Mouse (Mus musculus): ENCODE measurements around the gene Crlf2.

Gene Crlf2

GRCm38 (mm10) chr5:109558404-109559160 is at the start of gene Crlf2:
Crlf2 (minus strand) TSS chr5:109558993.
- DNase-seq (ENCODE audit: low spot score) = peak; percentile 61

- DNase-seq (ENCODE audit: low spot score) = no peak
Measured at GRCm38 (mm10) chr5:109602585-109602984, 43.8 kb upstream of the Crlf2 start.

- DNase-seq (ENCODE audit: low spot score) = no peak
Measured at GRCm38 (mm10) chr5:109601080-109601479, 42.3 kb upstream of the Crlf2 start.

GRCm38 (mm10) chr5:109598876-109599275 is 40.1 kb upstream of the Crlf2 start:
- no peak for DNase-seq (ENCODE audit: low spot score)

- DNase-seq (ENCODE audit: low spot score) = no peak
Measured at GRCm38 (mm10) chr5:109596647-109597046, 37.9 kb upstream of the Crlf2 start.

GRCm38 (mm10) chr5:109562829-109563228 is 4.0 kb upstream of the Crlf2 start:
- no peak for DNase-seq (ENCODE audit: low spot score)

- no peak for DNase-seq (ENCODE audit: low spot score)
Measured at GRCm38 (mm10) chr5:109559191-109559590, 398 bp upstream of the Crlf2 start.

GRCm38 (mm10) chr5:109558123-109558403 is 730 bp downstream of the Crlf2 start:
- DNase-seq (ENCODE audit: low spot score) = no peak

- peak; percentile 71 for DNase-seq (ENCODE audit: low spot score)
Measured at GRCm38 (mm10) chr5:109557321-109558122, 1.3 kb downstream of the Crlf2 start.

GRCm38 (mm10) chr5:109556591-109557320 is 2.0 kb downstream of the Crlf2 start:
- DNase-seq (ENCODE audit: low spot score) = peak; percentile 64

- no peak for DNase-seq (ENCODE audit: low spot score)
Measured at GRCm38 (mm10) chr5:109555676-109556571, 2.9 kb downstream of the Crlf2 start.

GRCm38 (mm10) chr5:109555236-109555675 is 3.5 kb downstream of the Crlf2 start:
- DNase-seq (ENCODE audit: low spot score) = no peak

GRCm38 (mm10) chr5:109554091-109555050 is 4.4 kb downstream of the Crlf2 start:
- DNase-seq (ENCODE audit: low spot score) = no peak

GRCm38 (mm10) chr5:109553160-109553930 is 5.4 kb downstream of the Crlf2 start:
- no peak for DNase-seq (ENCODE audit: low spot score)

GRCm38 (mm10) chr5:109552541-109552940 is 6.3 kb downstream of the Crlf2 start:
- no peak for DNase-seq (ENCODE audit: low spot score)

GRCm38 (mm10) chr5:109552116-109552515 is 6.7 kb downstream of the Crlf2 start:
- no peak for DNase-seq (ENCODE audit: low spot score)

- no peak for DNase-seq (ENCODE audit: low spot score)
Measured at GRCm38 (mm10) chr5:109551041-109551765, 7.6 kb downstream of the Crlf2 start.

- DNase-seq (ENCODE audit: low spot score) = no peak
Measured at GRCm38 (mm10) chr5:109550225-109550935, 8.4 kb downstream of the Crlf2 start.
